Mouse (Mus musculus): ENCODE measurements at regions not wholly inside any gene's neighbourhood (a gene's known extent, or its start where the extent isn't known, plus 50 kb on each side); places are given as distances from the start of the nearest gene placed in this dataset.

GRCm38 (mm10) chr8:4411126-4411525 lies 81.7 kb upstream of the Cers4 start:
- no peak for DNase-seq
- no peak overlapping the region for H3K27ac ChIP-seq
- H3K36me3 ChIP-seq (ENCODE audit: control insufficient read depth, insufficient read depth, low read length) = no peaks in the 10 kb centered on the region
- TF ChIP-seq CTCF (IDR thresholded peaks at IDR 0.05) (no peak), EP300 (IDR thresholded peaks at IDR 0.05; ENCODE audit: insufficient read depth, low read depth, low read length) (no peak), POLR2A (IDR thresholded peaks at IDR 0.05; ENCODE audit: insufficient read depth, low read depth, low read length) (no peak)
- 25% methylated on average over 3 of the region's 3 CpGs for WGBS
- H3K4me3 ChIP-seq = no peak overlapping the region
- H3K79me2 ChIP-seq (replicated peaks; ENCODE audit: control insufficient read depth, insufficient read depth, low read length) = no peaks in the 10 kb centered on the region
- no peaks in the 10 kb centered on the region for H3K4me1 ChIP-seq (ENCODE audit: control insufficient read depth, insufficient read depth, low read length)
- intact Hi-C loops (cut with DNase I) = no loop called here
- no peak overlapping the region for H3K9ac ChIP-seq (ENCODE audit: low read depth, low read length)
- no peaks in the 10 kb centered on the region for H3K27me3 ChIP-seq (ENCODE audit: control insufficient read depth, insufficient read depth, low read length)

DNA sequence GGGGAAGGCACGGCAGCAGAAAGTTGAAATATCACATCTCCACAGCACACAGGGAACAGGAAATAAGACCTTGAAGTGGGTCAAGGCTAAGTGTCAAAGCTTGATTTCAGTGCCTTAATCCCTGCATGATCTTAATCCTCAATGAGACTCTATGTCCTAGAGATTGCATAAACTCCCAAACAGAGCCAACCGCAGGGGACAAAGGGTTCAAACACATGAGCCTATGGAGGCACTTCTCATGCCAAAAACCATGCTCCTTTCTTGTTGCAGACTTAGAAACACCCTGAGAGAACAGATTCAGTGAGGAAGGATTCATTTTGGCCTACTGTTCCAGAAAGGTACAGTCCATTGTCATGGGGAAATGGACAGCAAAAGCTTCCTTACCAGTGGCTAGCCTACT lies 81.0 kb upstream of the Cers4 start:
- Histone ChIP-seq H3K4me1 (ENCODE audit: control insufficient read depth, insufficient read depth, low read length) (no peaks in the 10 kb centered on the region), H3K27me3 (ENCODE audit: control insufficient read depth, insufficient read depth, low read length) (no peaks in the 10 kb centered on the region), H3K36me3 (ENCODE audit: control insufficient read depth, insufficient read depth, low read length) (no peaks in the 10 kb centered on the region), H3K4me3 (no peak overlapping the region), H3K9ac (ENCODE audit: low read depth, low read length) (no peak overlapping the region), H3K27ac (no peak overlapping the region), H3K79me2 (replicated peaks; ENCODE audit: control insufficient read depth, insufficient read depth, low read length) (no peaks in the 10 kb centered on the region)
- TF ChIP-seq POLR2A (IDR thresholded peaks at IDR 0.05; ENCODE audit: insufficient read depth, low read depth, low read length) (no peak), CTCF (IDR thresholded peaks at IDR 0.05) (no peak), EP300 (IDR thresholded peaks at IDR 0.05; ENCODE audit: insufficient read depth, low read depth, low read length) (no peak)
- 64% methylated on average over 2 of the region's 2 CpGs for WGBS
- intact Hi-C loops (cut with DNase I) = no loop called here
- no peak for DNase-seq

GRCm38 (mm10) chr8:4413206-4413605 lies 79.6 kb upstream of the Cers4 start:
- no peak overlapping the region for H3K9ac ChIP-seq (ENCODE audit: low read depth, low read length)
- no peak overlapping the region for H3K27ac ChIP-seq
- no peaks in the 10 kb centered on the region for H3K36me3 ChIP-seq (ENCODE audit: control insufficient read depth, insufficient read depth, low read length)
- DNase-seq = peak; percentile 8 to 23
- H3K27me3 ChIP-seq (ENCODE audit: control insufficient read depth, insufficient read depth, low read length) = no peaks in the 10 kb centered on the region
- WGBS = 65% methylated on average over 6 of the region's 6 CpGs
- no peaks in the 10 kb centered on the region for H3K4me1 ChIP-seq (ENCODE audit: control insufficient read depth, insufficient read depth, low read length)
- intact Hi-C loops (cut with DNase I) = loop anchor here (1.0 kb wide), 2 partner anchors 103 to 175 kb away; no protein-coding TSS in a partner anchor
- H3K79me2 ChIP-seq (replicated peaks; ENCODE audit: control insufficient read depth, insufficient read depth, low read length) = no peaks in the 10 kb centered on the region
- H3K4me3 ChIP-seq = no peak overlapping the region
- TF ChIP-seq CTCF (IDR thresholded peaks at IDR 0.05) (peak; percentile 91), EP300 (IDR thresholded peaks at IDR 0.05; ENCODE audit: insufficient read depth, low read depth, low read length) (peak; percentile 60; the same call in 1 of the 2 replicates), POLR2A (IDR thresholded peaks at IDR 0.05; ENCODE audit: insufficient read depth, low read depth, low read length) (no peak)

DNA sequence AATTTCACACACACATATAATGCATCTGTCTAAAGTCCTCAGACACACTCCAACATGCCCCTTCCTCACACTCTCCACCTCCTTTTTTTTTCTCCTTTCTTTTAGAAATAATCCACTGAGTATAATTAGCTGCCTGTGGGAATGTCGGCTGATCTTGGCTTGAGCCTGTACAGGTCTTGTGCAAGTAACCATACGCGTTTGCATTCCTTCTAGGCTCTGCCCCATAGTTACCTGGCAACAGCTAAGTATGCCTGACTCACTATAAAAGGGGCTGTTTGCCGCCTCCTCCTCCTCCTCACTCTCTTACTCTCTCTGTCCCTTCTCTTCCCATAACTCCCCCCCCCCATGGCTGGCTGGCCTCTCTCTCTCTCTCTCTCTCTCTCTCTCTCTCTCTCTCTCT lies 79.1 kb upstream of the Cers4 start:
- Histone ChIP-seq H3K4me3 (no peak overlapping the region), H3K9ac (ENCODE audit: low read depth, low read length) (no peak overlapping the region), H3K79me2 (replicated peaks; ENCODE audit: control insufficient read depth, insufficient read depth, low read length) (no peaks in the 10 kb centered on the region), H3K4me1 (ENCODE audit: control insufficient read depth, insufficient read depth, low read length) (no peaks in the 10 kb centered on the region), H3K36me3 (ENCODE audit: control insufficient read depth, insufficient read depth, low read length) (no peaks in the 10 kb centered on the region), H3K27me3 (ENCODE audit: control insufficient read depth, insufficient read depth, low read length) (no peaks in the 10 kb centered on the region), H3K27ac (no peak overlapping the region)
- 51% methylated on average over 4 of the region's 4 CpGs for WGBS
- TF ChIP-seq POLR2A (IDR thresholded peaks at IDR 0.05; ENCODE audit: insufficient read depth, low read depth, low read length) (no peak), CTCF (IDR thresholded peaks at IDR 0.05) (no peak), EP300 (IDR thresholded peaks at IDR 0.05; ENCODE audit: insufficient read depth, low read depth, low read length) (no peak)
- peak in 1 of 2 experiments; percentile 13 for DNase-seq
- intact Hi-C loops (cut with DNase I) = loop anchor here (1.0 kb wide), 2 partner anchors 103 to 175 kb away; no protein-coding TSS in a partner anchor

DNA sequence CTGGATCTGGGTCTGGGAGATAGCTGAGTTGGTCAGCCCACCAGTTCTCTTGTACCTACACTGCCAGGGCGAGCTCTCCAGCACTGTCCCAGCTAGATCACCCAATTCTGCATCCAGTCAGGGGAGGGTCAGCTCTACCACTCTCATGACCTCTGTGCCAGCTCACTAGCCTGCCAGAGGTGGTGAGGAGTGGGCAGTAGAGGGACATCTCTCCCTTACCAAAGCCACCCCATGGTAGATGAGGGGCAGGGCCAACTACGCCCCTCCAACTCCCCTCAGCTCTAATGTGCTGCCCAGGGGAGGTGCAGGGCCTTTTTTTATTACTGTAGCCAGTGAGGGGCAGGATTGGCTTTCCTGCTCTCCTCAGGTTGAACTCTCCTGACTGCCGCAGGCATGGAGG lies 75.7 kb upstream of the Cers4 start:
- Histone ChIP-seq H3K27ac (no peak overlapping the region), H3K36me3 (ENCODE audit: control insufficient read depth, insufficient read depth, low read length) (no peaks in the 10 kb centered on the region), H3K79me2 (replicated peaks; ENCODE audit: control insufficient read depth, insufficient read depth, low read length) (no peaks in the 10 kb centered on the region), H3K27me3 (ENCODE audit: control insufficient read depth, insufficient read depth, low read length) (no peaks in the 10 kb centered on the region), H3K4me1 (ENCODE audit: control insufficient read depth, insufficient read depth, low read length) (no peaks in the 10 kb centered on the region), H3K9ac (ENCODE audit: low read depth, low read length) (no peak overlapping the region), H3K4me3 (no peak overlapping the region)
- no peak for DNase-seq
- TF ChIP-seq CTCF (IDR thresholded peaks at IDR 0.05) = no peak
- no peak for TF ChIP-seq POLR2A (IDR thresholded peaks at IDR 0.05; ENCODE audit: insufficient read depth, low read depth, low read length)
- TF ChIP-seq EP300 (IDR thresholded peaks at IDR 0.05; ENCODE audit: insufficient read depth, low read depth, low read length) = no peak
- 62% methylated on average over 3 of the region's 3 CpGs for WGBS
- intact Hi-C loops (cut with DNase I) = no loop called here

GRCm38 (mm10) chr8:4433161-4433560 lies 59.7 kb upstream of the Cers4 start:
- Histone ChIP-seq H3K27ac (no peak overlapping the region), H3K9ac (ENCODE audit: low read depth, low read length) (no peak overlapping the region), H3K79me2 (replicated peaks; ENCODE audit: control insufficient read depth, insufficient read depth, low read length) (no peaks in the 10 kb centered on the region), H3K4me3 (no peak overlapping the region), H3K36me3 (ENCODE audit: control insufficient read depth, insufficient read depth, low read length) (no peaks in the 10 kb centered on the region), H3K4me1 (ENCODE audit: control insufficient read depth, insufficient read depth, low read length) (no peaks in the 10 kb centered on the region), H3K27me3 (ENCODE audit: control insufficient read depth, insufficient read depth, low read length) (no peaks in the 10 kb centered on the region)
- no peak for TF ChIP-seq EP300 (IDR thresholded peaks at IDR 0.05; ENCODE audit: insufficient read depth, low read depth, low read length)
- TF ChIP-seq CTCF (IDR thresholded peaks at IDR 0.05) = no peak
- TF ChIP-seq POLR2A (IDR thresholded peaks at IDR 0.05; ENCODE audit: insufficient read depth, low read depth, low read length) = no peak
- intact Hi-C loops (cut with DNase I) = no loop called here
- no peak for DNase-seq
- WGBS = 82% methylated on average over 2 of the region's 2 CpGs
